Mouse (Mus musculus): ENCODE measurements at regions not wholly inside any gene's neighbourhood (a gene's known extent, or its start where the extent isn't known, plus 50 kb on each side); places are given as distances from the start of the nearest gene placed in this dataset.

DNA sequence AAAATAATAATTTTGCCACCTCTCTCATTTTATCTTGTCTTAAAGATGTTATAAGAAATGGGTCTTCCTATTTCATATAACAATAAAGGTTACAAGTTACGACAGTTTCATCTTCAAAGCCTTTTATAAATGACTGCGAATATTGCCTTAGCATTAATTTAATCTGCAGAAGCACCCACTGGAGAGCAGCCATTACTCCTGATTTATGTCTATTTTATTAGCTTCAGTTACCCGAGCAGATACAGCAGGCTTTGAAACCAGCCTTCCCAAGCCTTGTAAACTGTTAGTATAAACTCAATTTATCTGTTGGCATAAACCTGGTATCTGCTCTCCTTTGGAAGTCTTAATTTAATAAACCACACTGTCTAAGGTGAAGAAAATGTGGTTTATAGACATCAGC lies 2851.6 kb upstream of the Gm6569 start:
- Histone ChIP-seq H3K4me3 (ENCODE audit: insufficient read depth, low read depth, low read length) (no peak overlapping the region), H3K27me3 (ENCODE audit: control insufficient read depth, insufficient read depth, low read length) (no peaks in the 10 kb centered on the region), H3K9ac (ENCODE audit: low read depth, low read length) (no peak overlapping the region), H3K27ac (replicated peaks; ENCODE audit: insufficient read depth, low read depth, low read length) (no peak overlapping the region), H3K36me3 (ENCODE audit: control insufficient read depth, insufficient read depth, low read length) (no peaks in the 10 kb centered on the region), H3K79me2 (ENCODE audit: control insufficient read depth, insufficient read depth, low read length) (no peaks in the 10 kb centered on the region), H3K4me1 (ENCODE audit: control insufficient read depth, insufficient read depth, low read length) (no peaks in the 10 kb centered on the region)
- DNase-seq (ENCODE audit: extremely low read depth, low read depth, low spot score) = no peak
- 71% methylated on average over 3 of the region's 3 CpGs for WGBS
- no peak for TF ChIP-seq POLR2A (IDR thresholded peaks at IDR 0.05; ENCODE audit: extremely low read depth, insufficient read depth, low read length)

GRCm38 (mm10) chr15:70987973-70988570 lies 2846.3 kb upstream of the Gm6569 start:
- Histone ChIP-seq H3K4me1 (ENCODE audit: control insufficient read depth, insufficient read depth, low read length) (no peaks in the 10 kb centered on the region), H3K27me3 (ENCODE audit: control insufficient read depth, insufficient read depth, low read length) (no peaks in the 10 kb centered on the region), H3K79me2 (ENCODE audit: control insufficient read depth, insufficient read depth, low read length) (no peaks in the 10 kb centered on the region), H3K9ac (ENCODE audit: low read depth, low read length) (no peak overlapping the region), H3K4me3 (ENCODE audit: insufficient read depth, low read depth, low read length) (no peak overlapping the region), H3K27ac (replicated peaks; ENCODE audit: insufficient read depth, low read depth, low read length) (no peak overlapping the region), H3K36me3 (ENCODE audit: control insufficient read depth, insufficient read depth, low read length) (no peaks in the 10 kb centered on the region)
- 89% methylated on average over 4 of the region's 4 CpGs for WGBS
- TF ChIP-seq CTCF (IDR thresholded peaks at IDR 0.05; ENCODE audit: low read depth, low read length) = no peak
- DNase-seq (ENCODE audit: extremely low read depth, low read depth, low spot score) = no peak

DNA sequence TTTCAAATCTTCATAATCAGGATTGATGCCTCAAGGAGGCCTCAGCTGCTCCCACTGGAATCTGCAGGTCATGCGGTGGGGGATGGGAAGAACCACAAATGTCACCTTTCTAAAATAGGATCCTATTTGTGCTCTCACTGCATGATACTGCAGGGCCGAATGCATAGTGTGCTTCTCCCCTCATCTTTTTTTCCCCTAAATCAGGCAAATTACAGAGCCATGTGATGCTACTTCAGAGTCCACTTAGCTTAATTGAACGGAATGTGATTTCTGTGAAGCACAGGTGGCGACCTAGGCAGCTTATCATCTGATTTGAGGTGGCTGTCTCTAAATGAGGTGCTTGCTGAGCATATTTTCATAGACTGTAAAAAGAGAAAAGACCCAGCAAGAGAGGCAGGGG lies 2841.0 kb upstream of the Gm6569 start:
- no peak for DNase-seq (ENCODE audit: extremely low read depth, low read depth, low spot score)
- H3K79me2 ChIP-seq (ENCODE audit: control insufficient read depth, insufficient read depth, low read length) = no peaks in the 10 kb centered on the region
- TF ChIP-seq CTCF (IDR thresholded peaks at IDR 0.05; ENCODE audit: low read depth, low read length) = no peak
- TF ChIP-seq POLR2A (IDR thresholded peaks at IDR 0.05; ENCODE audit: extremely low read depth, insufficient read depth, low read length) = no peak
- H3K4me1 ChIP-seq (ENCODE audit: control insufficient read depth, insufficient read depth, low read length) = no peaks in the 10 kb centered on the region
- no peaks in the 10 kb centered on the region for H3K27me3 ChIP-seq (ENCODE audit: control insufficient read depth, insufficient read depth, low read length)
- H3K4me3 ChIP-seq (ENCODE audit: insufficient read depth, low read depth, low read length) = no peak overlapping the region
- H3K36me3 ChIP-seq (ENCODE audit: control insufficient read depth, insufficient read depth, low read length) = no peaks in the 10 kb centered on the region
- WGBS = 77% methylated on average over 4 of the region's 4 CpGs
- no peak overlapping the region for H3K9ac ChIP-seq (ENCODE audit: low read depth, low read length)
- H3K27ac ChIP-seq (replicated peaks; ENCODE audit: insufficient read depth, low read depth, low read length) = no peak overlapping the region

- 71% methylated on average over 2 of the region's 2 CpGs for WGBS
- no peaks in the 10 kb centered on the region for H3K36me3 ChIP-seq (ENCODE audit: control insufficient read depth, insufficient read depth, low read length)
- no peak overlapping the region for H3K27ac ChIP-seq (replicated peaks; ENCODE audit: insufficient read depth, low read depth, low read length)
- no peaks in the 10 kb centered on the region for H3K27me3 ChIP-seq (ENCODE audit: control insufficient read depth, insufficient read depth, low read length)
- H3K9ac ChIP-seq (ENCODE audit: low read depth, low read length) = no peak overlapping the region
- H3K79me2 ChIP-seq (ENCODE audit: control insufficient read depth, insufficient read depth, low read length) = no peaks in the 10 kb centered on the region
- no peak for DNase-seq (ENCODE audit: extremely low read depth, low read depth, low spot score)
- TF ChIP-seq CTCF (IDR thresholded peaks at IDR 0.05; ENCODE audit: low read depth, low read length) (no peak), POLR2A (IDR thresholded peaks at IDR 0.05; ENCODE audit: extremely low read depth, insufficient read depth, low read length) (no peak)
- no peak overlapping the region for H3K4me3 ChIP-seq (ENCODE audit: insufficient read depth, low read depth, low read length)
- H3K4me1 ChIP-seq (ENCODE audit: control insufficient read depth, insufficient read depth, low read length) = no peaks in the 10 kb centered on the region
Measured at GRCm38 (mm10) chr15:71010362-71010761, 2824.0 kb upstream of the Gm6569 start.

DNA sequence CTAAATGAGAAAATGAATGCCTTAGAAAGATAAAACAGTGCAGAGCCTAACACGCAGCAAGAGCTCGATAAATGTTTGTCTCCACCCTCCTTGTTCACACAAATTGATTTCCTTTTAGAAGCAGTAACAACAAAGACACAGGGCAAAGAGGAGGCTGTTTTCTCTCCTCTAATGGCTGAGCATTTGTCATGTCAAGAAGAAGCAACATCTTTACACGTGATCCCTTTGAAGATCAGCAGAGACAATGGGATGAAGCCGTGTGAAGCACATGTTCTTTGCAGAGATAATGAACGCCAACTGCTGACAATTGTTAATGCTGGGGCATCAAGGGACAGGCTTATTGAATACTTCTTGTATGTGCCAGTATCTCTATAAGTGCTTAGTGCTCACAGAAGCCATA lies 2823.6 kb upstream of the Gm6569 start:
- DNase-seq (ENCODE audit: extremely low read depth, low read depth, low spot score) = no peak
- no peak overlapping the region for H3K4me3 ChIP-seq (ENCODE audit: insufficient read depth, low read depth, low read length)
- 67% methylated on average over 5 of the region's 5 CpGs for WGBS
- no peaks in the 10 kb centered on the region for H3K79me2 ChIP-seq (ENCODE audit: control insufficient read depth, insufficient read depth, low read length)
- H3K36me3 ChIP-seq (ENCODE audit: control insufficient read depth, insufficient read depth, low read length) = no peaks in the 10 kb centered on the region
- H3K9ac ChIP-seq (ENCODE audit: low read depth, low read length) = no peak overlapping the region
- H3K4me1 ChIP-seq (ENCODE audit: control insufficient read depth, insufficient read depth, low read length) = no peaks in the 10 kb centered on the region
- H3K27me3 ChIP-seq (ENCODE audit: control insufficient read depth, insufficient read depth, low read length) = no peaks in the 10 kb centered on the region
- TF ChIP-seq CTCF (IDR thresholded peaks at IDR 0.05; ENCODE audit: low read depth, low read length) (no peak), POLR2A (IDR thresholded peaks at IDR 0.05; ENCODE audit: extremely low read depth, insufficient read depth, low read length) (no peak)
- H3K27ac ChIP-seq (replicated peaks; ENCODE audit: insufficient read depth, low read depth, low read length) = no peak overlapping the region

- 72% methylated on average over 5 of the region's 5 CpGs for WGBS
Measured at GRCm38 (mm10) chr15:71054251-71054852, 2780.0 kb upstream of the Gm6569 start.

More at GRCm38 (mm10) chr15:71054251-71054852, 2780.0 kb upstream of the Gm6569 start:
- DNase-seq (ENCODE audit: extremely low read depth, low read depth, low spot score) = no peak
- no peaks in the 10 kb centered on the region for H3K36me3 ChIP-seq (ENCODE audit: control insufficient read depth, insufficient read depth, low read length)
- no peak overlapping the region for H3K9ac ChIP-seq (ENCODE audit: low read depth, low read length)
- no peak overlapping the region for H3K27ac ChIP-seq (replicated peaks; ENCODE audit: insufficient read depth, low read depth, low read length)
- H3K4me3 ChIP-seq (ENCODE audit: insufficient read depth, low read depth, low read length) = no peak overlapping the region
- TF ChIP-seq CTCF (IDR thresholded peaks at IDR 0.05; ENCODE audit: low read depth, low read length) (no peak), POLR2A (IDR thresholded peaks at IDR 0.05; ENCODE audit: extremely low read depth, insufficient read depth, low read length) (no peak)
- no peaks in the 10 kb centered on the region for H3K4me1 ChIP-seq (ENCODE audit: control insufficient read depth, insufficient read depth, low read length)
- H3K27me3 ChIP-seq (ENCODE audit: control insufficient read depth, insufficient read depth, low read length) = no peaks in the 10 kb centered on the region
- H3K79me2 ChIP-seq (ENCODE audit: control insufficient read depth, insufficient read depth, low read length) = no peaks in the 10 kb centered on the region

Measured in liver, adult 2 months (tissue).